Mouse (Mus musculus): ENCODE results near the gene S100a5.

DNA sequence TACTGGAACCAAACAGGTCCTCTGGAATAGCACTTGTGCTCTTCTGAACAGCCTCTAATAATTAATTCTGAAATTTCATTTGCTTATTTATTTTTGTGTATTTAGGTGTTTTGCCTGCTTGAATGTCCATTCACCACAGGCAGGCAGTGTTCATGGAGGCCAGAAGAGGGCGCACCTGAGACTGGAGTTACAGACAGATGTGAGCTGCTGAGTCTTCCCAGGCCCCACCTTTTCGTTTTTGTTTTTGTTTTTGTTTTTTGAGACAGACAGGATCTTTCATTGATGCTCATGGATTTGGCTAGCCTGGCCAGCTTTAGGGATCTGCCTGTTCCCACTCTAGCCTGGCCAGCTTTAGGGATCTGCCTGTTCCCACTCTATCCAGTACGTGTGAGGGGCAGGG, 35.9 kb downstream of the S100a5 start:
- peak; percentile 20 for TF ChIP-seq CTCF (IDR thresholded peaks at IDR 0.05; ENCODE audit: control insufficient read depth, insufficient read depth, insufficient read length)
- no peak for TF ChIP-seq CEBPB (IDR thresholded peaks at IDR 0.05; ENCODE audit: low read depth)
- TF ChIP-seq MYOG (IDR thresholded peaks at IDR 0.05; ENCODE audit: control insufficient read depth, extremely low read depth, insufficient read length) = no peak
- TF ChIP-seq MAX (IDR thresholded peaks at IDR 0.05) = no peak
- TF ChIP-seq USF1 (IDR thresholded peaks at IDR 0.05; ENCODE audit: low read depth) = no peak
